Mouse (Mus musculus) cerebellum, postnatal 4 days (tissue): ENCODE results near the gene Adpgk.
A peak's percentile ranks its signal among the peaks of the same experiment; 100 is the strongest.

ENCODE experiments used
- DNase-seq, 2 experiments: peaks; one replicate each; pipeline ENCODE4 v3.0.0; 2022; ENCODE audit warnings: low spot score in 2 of 2, mixed read lengths in 1 of 2

Adpgk gene

GRCm38 (mm10) chr9:59290957-59291687 lies at the start of gene Adpgk:
Adpgk (plus strand) TSS chr9:59291558.
- peak; percentile 92 to 97 for DNase-seq

GRCm38 (mm10) chr9:59245181-59245580 lies 46.2 kb upstream of the Adpgk start:
- no peak for DNase-seq

GRCm38 (mm10) chr9:59246456-59247029 lies 44.8 kb upstream of the Adpgk start:
- no peak for DNase-seq

DNA sequence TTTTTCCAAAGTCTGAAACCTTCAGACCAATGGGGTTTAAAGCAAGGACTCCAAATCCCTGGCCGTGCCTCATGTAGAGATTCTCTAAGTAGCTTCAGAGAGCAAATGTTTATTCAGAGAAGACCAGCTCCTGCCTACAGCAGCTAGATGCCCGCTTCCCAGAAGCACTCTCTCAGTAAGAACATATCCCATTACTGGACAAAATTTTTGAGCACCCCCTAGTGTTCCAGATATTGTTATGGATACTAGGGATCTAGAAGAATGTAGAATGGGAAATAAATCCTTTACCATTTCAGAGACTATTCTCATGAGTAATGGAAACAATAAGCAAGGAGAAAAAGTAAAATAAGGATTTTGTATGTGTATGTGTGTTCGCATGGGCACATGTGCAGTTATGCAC lies 42.0 kb upstream of the Adpgk start:
- no peak for DNase-seq

GRCm38 (mm10) chr9:59250272-59250671 lies 41.1 kb upstream of the Adpgk start:
- no peak for DNase-seq

GRCm38 (mm10) chr9:59254716-59255421 lies 36.5 kb upstream of the Adpgk start:
- no peak for DNase-seq

- DNase-seq, result no peak
These were observed 31.4 kb upstream of the Adpgk start for GRCm38 (mm10) chr9:59259806-59260454.

DNA sequence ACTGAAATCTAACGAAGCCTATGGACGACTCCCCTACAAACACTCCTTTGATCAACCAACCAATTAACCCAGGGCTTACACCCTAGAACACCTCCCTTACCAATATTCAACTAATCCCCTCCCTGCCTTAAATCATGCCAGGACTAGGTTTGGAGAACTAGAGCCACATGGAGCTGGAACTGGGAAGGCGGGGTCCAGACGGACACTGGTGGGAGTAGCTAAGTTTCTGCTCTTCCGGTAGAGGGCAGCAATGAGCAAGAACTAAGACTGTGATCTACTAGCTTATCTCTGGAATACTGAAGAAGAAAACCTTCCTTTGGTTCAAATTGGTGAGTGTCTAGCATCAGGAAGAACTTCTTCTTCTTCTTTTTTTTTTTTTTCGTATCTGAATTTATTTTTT lies 25.0 kb upstream of the Adpgk start:
- no peak for DNase-seq

GRCm38 (mm10) chr9:59269728-59270127 lies 21.6 kb upstream of the Adpgk start:
- DNase-seq, result peak in 1 of 2 experiments; percentile 77

DNA sequence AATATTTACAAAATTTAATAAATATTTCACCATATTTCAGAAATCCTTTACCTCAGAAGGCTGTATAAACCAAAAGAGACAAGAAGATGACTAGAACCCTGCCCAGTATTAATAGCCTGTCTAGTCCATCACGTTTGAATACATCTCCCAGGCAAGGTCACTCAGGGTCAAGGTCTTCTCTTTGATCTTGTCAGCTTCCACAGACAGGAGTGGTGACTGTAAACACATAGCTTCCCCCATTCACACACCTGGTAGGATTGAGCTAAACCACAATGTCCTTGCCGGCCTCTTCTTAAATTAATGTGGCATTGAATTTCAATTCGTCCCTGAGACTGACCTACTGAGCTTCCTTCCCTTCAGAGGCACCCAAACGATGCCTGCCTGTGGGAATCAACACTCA lies 20.3 kb upstream of the Adpgk start:
- DNase-seq, result no peak

DNA sequence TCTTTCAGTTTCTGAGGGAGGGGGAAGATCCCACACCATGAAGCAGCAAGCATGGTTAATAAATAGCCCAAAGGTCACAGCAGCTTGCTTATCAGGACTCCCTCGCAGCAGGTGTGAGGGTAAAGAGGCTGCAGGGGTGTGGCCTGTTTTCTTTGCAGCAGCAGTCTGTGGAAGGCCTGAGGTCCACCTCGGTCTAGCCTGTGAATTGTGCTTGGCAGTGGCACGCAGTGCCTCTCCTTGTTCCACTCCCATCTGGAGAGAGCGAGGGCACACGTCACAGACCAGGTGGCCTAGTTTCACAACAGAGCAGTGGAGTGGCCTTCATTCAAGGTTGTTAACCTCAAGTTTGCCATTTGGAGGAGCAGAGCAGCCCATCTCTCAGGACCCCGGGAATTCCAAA lies 19.6 kb upstream of the Adpgk start:
- DNase-seq, result no peak

GRCm38 (mm10) chr9:59273199-59273598 lies 18.2 kb upstream of the Adpgk start:
- no peak for DNase-seq

DNA sequence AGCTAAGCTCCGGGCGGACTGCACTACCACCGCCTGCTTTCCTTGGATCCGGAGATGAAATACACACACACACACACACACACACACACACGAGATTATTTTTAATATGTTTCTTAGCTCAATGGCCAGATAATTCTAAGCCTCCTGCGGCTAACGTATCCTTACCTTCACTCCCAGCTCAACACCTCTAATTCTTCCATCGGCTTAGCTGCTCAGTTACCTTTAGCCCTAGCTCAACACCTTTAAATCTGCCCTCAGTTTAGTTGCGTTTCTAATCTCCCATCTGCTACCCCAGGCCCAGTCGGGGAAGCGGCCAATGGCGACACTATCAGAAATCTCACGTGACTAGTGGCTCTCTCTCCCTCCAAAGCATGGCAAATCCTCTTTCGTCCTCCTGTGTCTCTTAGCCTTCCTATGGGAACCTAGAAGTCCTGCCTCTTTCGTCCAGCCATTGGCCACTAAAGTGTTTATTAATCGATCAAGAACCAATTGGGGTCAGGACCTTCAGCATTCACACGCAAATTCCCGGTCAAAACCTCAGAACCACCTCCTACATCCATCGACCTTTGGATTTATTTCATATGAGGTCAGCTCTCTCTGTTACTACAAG lies 16.4 kb upstream of the Adpgk start:
- no peak for DNase-seq

- no peak for DNase-seq
These were observed 13.2 kb upstream of the Adpgk start for GRCm38 (mm10) chr9:59278199-59278598.

DNA sequence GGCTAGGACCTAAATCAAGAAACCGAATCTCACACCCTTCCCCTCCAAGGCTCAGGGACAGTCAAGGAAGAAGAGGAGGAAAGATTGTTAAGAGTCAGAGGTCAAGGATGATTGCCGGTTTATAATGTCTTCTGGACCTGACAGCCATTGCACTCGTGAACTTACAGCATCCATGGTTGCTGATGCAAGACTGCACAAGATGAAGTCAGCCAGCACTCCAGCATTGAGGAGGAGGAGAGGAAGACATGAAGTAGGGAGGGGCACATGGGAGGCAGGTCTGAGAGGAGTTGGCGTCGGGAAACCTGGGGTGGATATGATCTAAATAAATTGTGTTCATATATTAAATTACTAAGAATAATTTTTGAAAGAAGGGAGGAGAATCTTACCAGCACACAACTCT lies 12.7 kb upstream of the Adpgk start:
- no peak for DNase-seq

DNA sequence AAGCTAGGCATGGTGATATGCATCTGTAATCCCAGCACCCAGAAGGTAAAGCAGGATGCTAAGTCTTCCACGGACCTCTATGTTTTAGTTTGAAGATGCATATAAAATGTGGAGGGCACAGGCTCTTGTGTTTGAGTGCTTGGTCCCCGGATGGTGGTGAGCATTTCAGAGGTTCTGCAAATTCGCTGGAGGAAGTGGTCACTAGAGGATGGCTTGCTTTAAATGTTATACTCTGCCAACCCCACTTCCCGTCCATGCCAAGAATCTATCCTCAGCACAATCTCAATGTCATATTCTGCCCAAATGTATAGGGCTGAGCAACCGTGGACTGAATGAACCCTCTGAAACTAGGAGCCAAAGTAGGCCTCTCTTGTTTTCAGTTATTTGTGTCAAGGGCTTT lies 10.5 kb upstream of the Adpgk start:
- no peak for DNase-seq

GRCm38 (mm10) chr9:59281871-59282682 lies 9.3 kb upstream of the Adpgk start:
- peak; percentile 76 to 92 for DNase-seq

- no peak for DNase-seq
These were observed 8.7 kb upstream of the Adpgk start for GRCm38 (mm10) chr9:59282683-59282986.

- no peak for DNase-seq
These were observed 5.7 kb upstream of the Adpgk start for GRCm38 (mm10) chr9:59285614-59286013.

DNA sequence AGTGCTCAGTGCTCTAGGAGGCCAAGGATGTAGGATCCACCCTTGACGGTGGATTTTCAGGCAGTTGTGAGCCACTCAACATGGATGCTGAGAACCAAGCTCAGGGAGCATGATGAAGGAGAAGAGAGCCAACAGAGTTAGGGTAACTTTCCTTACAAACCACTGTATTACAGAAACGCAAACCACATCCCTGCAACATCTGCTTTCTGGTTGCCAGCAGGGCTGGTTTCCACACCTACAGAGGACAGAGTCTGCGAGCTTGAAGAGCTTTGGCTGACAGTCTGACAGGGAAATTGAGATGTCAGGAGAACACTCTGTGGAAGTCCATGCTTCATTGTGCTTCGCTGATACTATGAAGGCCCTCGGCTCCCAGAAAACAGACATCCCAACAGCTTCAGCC lies 3.3 kb upstream of the Adpgk start:
- DNase-seq, result no peak

GRCm38 (mm10) chr9:59288685-59289410 lies 2.5 kb upstream of the Adpgk start:
- no peak for DNase-seq
